Mouse (Mus musculus): Measurements from ENCODE around the gene Ralgapa2. TPM values are rescaled to one million over a fixed set of nuclear protein-coding genes. Genes with fewer than 3 reads are reported as not detected.

Ralgapa2 gene
- total RNA-seq, 2 experiments from 2014 or later: 10.2 to 22.8 TPM

- no peak for ATAC-seq (replicated peaks; ENCODE audit: low FRiP score, poor library complexity, severe bottlenecking)
These were observed 295.8 kb downstream of the Ralgapa2 start for GRCm38 (mm10) chr2:146216111-146217064.

- ATAC-seq (replicated peaks; ENCODE audit: low FRiP score, poor library complexity, severe bottlenecking): no peak
These were observed 297.4 kb downstream of the Ralgapa2 start for GRCm38 (mm10) chr2:146214715-146215114.

GRCm38 (mm10) chr2:146210968-146211367 lies 301.2 kb downstream of the Ralgapa2 start:
- ATAC-seq (replicated peaks; ENCODE audit: low FRiP score, poor library complexity, severe bottlenecking): no peak

- no peak for ATAC-seq (replicated peaks; ENCODE audit: low FRiP score, poor library complexity, severe bottlenecking)
These were observed 314.2 kb downstream of the Ralgapa2 start for GRCm38 (mm10) chr2:146197947-146198346.

GRCm38 (mm10) chr2:146196126-146196525 lies 316.0 kb downstream of the Ralgapa2 start:
- ATAC-seq (replicated peaks; ENCODE audit: low FRiP score, poor library complexity, severe bottlenecking): no peak
